Mouse (Mus musculus): ENCODE measurements around the gene Brpf3. TPM values are rescaled to one million over a fixed set of nuclear protein-coding genes. Genes with fewer than 3 reads are reported as not detected.

The Brpf3 gene
- total and polyA plus RNA-seq, 3 experiments, result 0.40 to 12.1 (median 1.5) TPM

- in situ Hi-C loops (cut with MboI; ENCODE audit: low pct_ligation_motif_present, low pct_unique_long_range_greater_than_20kb, low sequenced_read_pairs) (loop anchor here (10.0 kb wide), 1 partner anchor 101 kb away; no protein-coding TSS in a partner anchor), dilution Hi-C loops (cut with MboI; ENCODE audit: extremely low pct_ligation_motif_present, extremely low pct_unique_long_range_greater_than_20kb, low sequenced_read_pairs) (no loop called here)
- H3K9ac ChIP-seq (ENCODE audit: insufficient read depth, low read depth), result no peak overlapping the region
- DNase-seq (ENCODE audit: extremely low read depth), result no peak
- H3K9me3 ChIP-seq (replicated peaks; ENCODE audit: low read length), result peaks cover 4% of the 10 kb centered on the region
- H3K36me3 ChIP-seq (replicated peaks in 1 of 2; ENCODE audit: control insufficient read depth in 1 of 2, insufficient read depth in 1 of 2, low read length in 1 of 2), result no peaks in the 10 kb centered on the region
- H3K27me3 ChIP-seq (replicated peaks), result peaks cover 18% of the 10 kb centered on the region
- TF ChIP-seq MXI1 (IDR thresholded peaks at IDR 0.05; ENCODE audit: low read depth, low read length), result no peak
- no peak for TF ChIP-seq RCOR1 (conservative IDR thresholded peaks at IDR 0.05; ENCODE audit: low read depth, low read length)
- TF ChIP-seq SIN3A (IDR thresholded peaks at IDR 0.05; ENCODE audit: low read length), result no peak
- TF ChIP-seq MAX (IDR thresholded peaks at IDR 0.05; ENCODE audit: low read length), result no peak
- H3K27ac ChIP-seq (ENCODE audit: insufficient read depth, low read depth), result no peak overlapping the region
- no peak overlapping the region for H3K4me3 ChIP-seq (replicated peaks in 1 of 3; ENCODE audit: low read depth in 2 of 3, low read length in 2 of 3, poor library complexity in 1 of 3)
- H3K4me2 ChIP-seq (ENCODE audit: insufficient read depth, low read depth, poor library complexity, severe bottlenecking), result no peak overlapping the region
- H3K79me2 ChIP-seq (replicated peaks; ENCODE audit: control insufficient read depth, extremely low read depth, insufficient read depth, poor library complexity, severe bottlenecking), result no peaks in the 10 kb centered on the region
- H3K4me1 ChIP-seq (ENCODE audit: control insufficient read depth in 1 of 2, insufficient read depth in 2 of 2), result peaks cover 0 to 4% of the 10 kb centered on the region in 2 experiments; a peak in 2 of 4 replicates
Measured at GRCm38 (mm10) chr17:28875316-28875715, 74.4 kb downstream of the Brpf3 start.

DNA sequence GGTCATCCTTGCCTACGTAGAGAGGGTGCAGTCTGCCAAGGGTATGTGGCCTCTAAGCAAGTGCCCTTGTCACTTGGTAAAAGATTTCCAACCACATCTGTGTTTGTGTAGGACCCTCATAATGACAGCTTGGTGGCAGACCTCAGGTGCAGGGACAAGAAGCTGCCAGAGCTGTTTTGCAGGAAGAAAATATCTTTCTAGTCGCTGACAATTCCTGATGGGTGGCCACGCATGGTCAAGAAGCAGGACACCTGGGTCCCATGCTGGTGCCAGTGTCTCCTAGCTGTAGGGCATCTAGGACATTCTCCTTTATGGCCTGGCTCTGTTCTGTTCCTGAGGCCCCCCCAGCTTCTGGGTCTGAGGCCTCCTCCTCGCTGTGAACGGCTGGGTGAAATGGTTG, 75.4 kb downstream of the Brpf3 start:
- TF ChIP-seq NELFE (IDR thresholded peaks at IDR 0.05; ENCODE audit: low read depth, low read length), result no peak
- TF ChIP-seq EP300 (IDR thresholded peaks at IDR 0.05; ENCODE audit: low read length), result no peak
- TF ChIP-seq CTCF (conservative IDR thresholded peaks at IDR 0.05 in 1 of 2, IDR thresholded peaks at IDR 0.05 in 1 of 2; ENCODE audit: low read depth in 2 of 2, low read length in 2 of 2), result no peak
- no peak for TF ChIP-seq ZNF384 (IDR thresholded peaks at IDR 0.05; ENCODE audit: low read depth, low read length)
- no peak for TF ChIP-seq USF1 (IDR thresholded peaks at IDR 0.05; ENCODE audit: low read depth, low read length)
- TF ChIP-seq MYC (IDR thresholded peaks at IDR 0.05; ENCODE audit: low read depth, low read length), result no peak
- TF ChIP-seq USF2 (conservative IDR thresholded peaks at IDR 0.05; ENCODE audit: low read depth, low read length), result no peak
- TF ChIP-seq MXI1 (IDR thresholded peaks at IDR 0.05; ENCODE audit: low read depth, low read length), result no peak
- no peak for TF ChIP-seq ETS1 (conservative IDR thresholded peaks at IDR 0.05; ENCODE audit: low read depth, low read length)
- no peak for TF ChIP-seq GABPA (IDR thresholded peaks at IDR 0.05; ENCODE audit: insufficient replicate concordance, low read depth, low read length)
- TF ChIP-seq IRF4 (IDR thresholded peaks at IDR 0.05; ENCODE audit: low read depth, low read length), result no peak
- TF ChIP-seq ZC3H11A (IDR thresholded peaks at IDR 0.05; ENCODE audit: low read depth, low read length), result no peak
- no peak for TF ChIP-seq MAX (IDR thresholded peaks at IDR 0.05; ENCODE audit: low read length)
- TF ChIP-seq ZKSCAN1 (IDR thresholded peaks at IDR 0.05; ENCODE audit: borderline replicate concordance, low read depth, low read length), result no peak
- TF ChIP-seq JUN (IDR thresholded peaks at IDR 0.05; ENCODE audit: insufficient read depth, low read depth, low read length), result no peak
- no peak for TF ChIP-seq KAT2A (IDR thresholded peaks at IDR 0.05; ENCODE audit: insufficient replicate concordance, low read length)
- H3K4me3 ChIP-seq (replicated peaks in 1 of 3; ENCODE audit: low read depth in 2 of 3, low read length in 2 of 3, poor library complexity in 1 of 3), result no peak overlapping the region
- H3K9ac ChIP-seq (ENCODE audit: insufficient read depth, low read depth), result no peak overlapping the region
- H3K27ac ChIP-seq (ENCODE audit: insufficient read depth, low read depth), result no peak overlapping the region
- H3K27me3 ChIP-seq (replicated peaks), result peaks cover 25% of the 10 kb centered on the region
- no peak for DNase-seq (ENCODE audit: extremely low read depth)
- H3K4me1 ChIP-seq (ENCODE audit: control insufficient read depth in 1 of 2, insufficient read depth in 2 of 2), result peaks cover 0 to 4% of the 10 kb centered on the region in 2 experiments; a peak in 2 of 4 replicates
- no peak overlapping the region for H3K4me2 ChIP-seq (ENCODE audit: insufficient read depth, low read depth, poor library complexity, severe bottlenecking)
- dilution Hi-C loops (cut with MboI; ENCODE audit: extremely low pct_ligation_motif_present, extremely low pct_unique_long_range_greater_than_20kb, low sequenced_read_pairs), result no loop called here
- no peaks in the 10 kb centered on the region for H3K9me3 ChIP-seq (replicated peaks; ENCODE audit: low read length)
- no peaks in the 10 kb centered on the region for H3K79me2 ChIP-seq (replicated peaks; ENCODE audit: control insufficient read depth, extremely low read depth, insufficient read depth, poor library complexity, severe bottlenecking)
- no peaks in the 10 kb centered on the region for H3K36me3 ChIP-seq (replicated peaks in 1 of 2; ENCODE audit: control insufficient read depth in 1 of 2, insufficient read depth in 1 of 2, low read length in 1 of 2)
- in situ Hi-C loops (cut with MboI; ENCODE audit: low pct_ligation_motif_present, low pct_unique_long_range_greater_than_20kb, low sequenced_read_pairs), result loop anchor here (10.0 kb wide), 1 partner anchor 102 kb away; no protein-coding TSS in a partner anchor
